Mouse (Mus musculus) adrenal gland, postnatal 25 days (tissue): ENCODE results near the gene Lmod3. TPM values are rescaled to one million over a fixed set of nuclear protein-coding genes. Genes with fewer than 3 reads are reported as not detected.

Source experiments
- total RNA-seq: library from RNA; stranded (reverse); gene quantifications from 2 replicates; pipeline ENCODE4 v1.2.3, GENCODE M21; 2021

Lmod3 gene
- total RNA-seq, 1 experiment from 2014 or later, result not detected

Other genes with a start within 250 kb of the Lmod3 start
- 1.9 and 2.2 TPM in 2 replicates for gene Fam19a4, start 192.3 kb downstream of the Lmod3 start, total RNA-seq
- 39.1 and 65.3 TPM in 2 replicates for gene Eogt, start 103.6 kb downstream of the Lmod3 start, total RNA-seq
- gene Tmf1, start 73.6 kb downstream of the Lmod3 start, total RNA-seq, result 45.8 and 49.5 TPM in 2 replicates
- gene Uba3, start 47.1 kb downstream of the Lmod3 start, total RNA-seq, result 59.7 and 61.6 TPM in 2 replicates
- 127 and 130 TPM in 2 replicates for gene Arl6ip5, start 42.1 kb downstream of the Lmod3 start, total RNA-seq